Mouse (Mus musculus) megakaryocyte-erythroid progenitor cell, adult 5-6 weeks (primary cell): Measurements from ENCODE around the gene Casr. TPM values are rescaled to one million over a fixed set of nuclear protein-coding genes. Genes with fewer than 3 reads are reported as not detected.

ENCODE experiments used
- ATAC-seq: replicated peaks from 2 replicates; pipeline ENCODE4 v1.8.0; 2016; ENCODE audit warnings: mild to moderate bottlenecking, inconsistent platforms; ENCODE audit not compliant: severe bottlenecking, poor library complexity, low FRiP score, low TSS enrichment
- total RNA-seq, 2 experiments: library from RNA; stranded (forward) in 1 of 2; stranded (reverse) in 1 of 2; fragments of 200-1000, 215-1000 nt in 1 of 2; fragments of >200 nt in 1 of 2; fragmentation: Nextera tagmentation in 1 of 2; gene quantifications; 2 replicates each; pipeline ENCODE4 v1.2.3; 2014 to 2017

Casr gene
- total RNA-seq, 2 experiments from 2014 or later: not detected

- ATAC-seq: no peak
These were observed 101.5 kb downstream of the Casr start for GRCm38 (mm10) chr16:36460426-36460825.

DNA sequence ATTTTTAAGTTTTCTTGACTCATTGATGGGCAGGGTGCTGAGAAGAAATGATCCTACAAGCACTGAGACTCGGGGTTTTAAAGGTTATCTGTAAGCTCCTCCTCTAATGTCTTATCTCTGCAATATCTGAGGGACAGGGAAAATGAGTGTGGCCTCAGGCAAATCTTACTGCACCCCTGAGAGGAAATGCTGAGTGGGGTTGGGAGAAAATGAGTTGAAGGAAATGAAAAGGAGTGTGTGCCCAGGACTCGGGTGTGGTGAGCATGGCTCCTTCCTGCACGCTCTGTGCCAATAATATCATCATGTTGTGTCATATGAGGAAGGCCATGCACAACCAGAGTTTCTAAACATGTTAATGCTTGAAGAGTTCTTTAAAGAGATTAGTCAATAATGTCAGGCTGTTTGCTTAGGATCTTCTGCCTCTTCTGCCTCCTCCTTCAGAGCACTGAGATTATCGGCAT lies 106.6 kb downstream of the Casr start, which contains the start of gene Stfa3:
Stfa3 (minus strand) TSS at position 51 of the 461 bp plus-strand sequence.
- no peak for ATAC-seq

Other genes starting within 250 kb of the Casr start
- not detected in 2 replicates for gene BC117090, start 227.8 kb downstream of the Casr start, total RNA-seq (2014; fragmentation: Nextera tagmentation)
- gene BC117090, start 227.8 kb downstream of the Casr start, total RNA-seq (2017): not detected in 2 replicates
- not detected in 2 replicates for gene BC100530, start 194.4 kb downstream of the Casr start, total RNA-seq (2014; fragmentation: Nextera tagmentation)
- gene BC100530, start 194.4 kb downstream of the Casr start, total RNA-seq (2017): not detected in 2 replicates
- gene Stfa2, start 153.7 kb downstream of the Casr start, total RNA-seq (2014; fragmentation: Nextera tagmentation): not detected in 2 replicates
- gene Stfa2, start 153.7 kb downstream of the Casr start, total RNA-seq (2017): not detected in 2 replicates
- gene Stfa3, start 106.7 kb downstream of the Casr start, total RNA-seq (2014; fragmentation: Nextera tagmentation): not detected in 2 replicates
- gene Stfa3, start 106.7 kb downstream of the Casr start, total RNA-seq (2017): not detected in 2 replicates
- gene Cd86, start 103.9 kb upstream of the Casr start, total RNA-seq (2014; fragmentation: Nextera tagmentation): not detected in 2 replicates
- gene Cd86, start 103.9 kb upstream of the Casr start, total RNA-seq (2017): not detected in 2 replicates
- 1.1 TPM in 1 of 2 replicates, not detected in the other for gene Ildr1, start 131.8 kb upstream of the Casr start, total RNA-seq (2014; fragmentation: Nextera tagmentation)
- gene Ildr1, start 131.8 kb upstream of the Casr start, total RNA-seq (2017): not detected in 2 replicates
- 18.1 and 27.1 TPM in 2 replicates for gene Slc15a2, start 222.8 kb upstream of the Casr start, total RNA-seq (2014; fragmentation: Nextera tagmentation)
- gene Slc15a2, start 222.8 kb upstream of the Casr start, total RNA-seq (2017): 13.7 and 28.6 TPM in 2 replicates